Mouse (Mus musculus): ENCODE measurements around the gene Wrnip1. TPM values are rescaled to one million over a fixed set of nuclear protein-coding genes. Genes with fewer than 3 reads are reported as not detected.
"Not testable (repeated sequence)": the region's sequence is repeated elsewhere in the genome, so short reads cannot be mapped to it uniquely, and the experiment has no call there.

Gene Wrnip1
- polyA plus RNA-seq, 1 experiment from 2014 or later = 17.5 TPM

- ATAC-seq (ENCODE audit: insufficient number of reproducible peaks, low FRiP score, low TSS enrichment, low read depth) = peak; percentile 26; the same call in 1 of the 2 replicates
- H3K4me3 ChIP-seq (ENCODE audit: low read depth, low read length) = no peak within 1 kb of the TSS
These were observed 49.0 kb downstream of the Wrnip1 start, which contains the start of gene Serpinb1a for GRCm38 (mm10) chr13:32850668-32851404. Gene Serpinb1a (minus strand): TSS chr13:32851185.

GRCm38 (mm10) chr13:32851967-32852366 is 50.1 kb downstream of the Wrnip1 start:
- ATAC-seq (ENCODE audit: insufficient number of reproducible peaks, low FRiP score, low TSS enrichment, low read depth) (no peak), DNase-seq (ENCODE audit: low spot score) (peak; percentile 55)
- Histone ChIP-seq H3K27ac (replicated peaks; ENCODE audit: low read depth, low read length) (no peak overlapping the region), H3K4me3 (ENCODE audit: low read depth, low read length) (no peak overlapping the region), H3K9ac (ENCODE audit: low read length) (no peak overlapping the region), H3K36me3 (ENCODE audit: control insufficient read depth, insufficient read depth, low read length) (no peaks in the 10 kb centered on the region), H3K4me2 (ENCODE audit: low read depth, severe bottlenecking) (no peak overlapping the region), H3K9me3 (ENCODE audit: control insufficient read depth, low read length) (no peaks in the 10 kb centered on the region), H3K27me3 (ENCODE audit: control insufficient read depth, insufficient read depth, low read length) (no peaks in the 10 kb centered on the region), H3K4me1 (ENCODE audit: control insufficient read depth, insufficient read depth, low read length) (no peaks in the 10 kb centered on the region)
- WGBS = 15% methylated on average over 7 of the region's 7 CpGs

More at GRCm38 (mm10) chr13:32850668-32851404, 49.0 kb downstream of the Wrnip1 start, which contains the start of gene Serpinb1a:
- Histone ChIP-seq H3K9ac (ENCODE audit: low read length) (no peak within 1 kb of the TSS), H3K4me2 (ENCODE audit: low read depth, severe bottlenecking) (no peak within 1 kb of the TSS), H3K36me3 (ENCODE audit: control insufficient read depth, insufficient read depth, low read length) (no peaks in the 10 kb centered on the region), H3K27ac (replicated peaks; ENCODE audit: low read depth, low read length) (no peak within 1 kb of the TSS), H3K9me3 (ENCODE audit: control insufficient read depth, low read length) (no peaks in the 10 kb centered on the region), H3K4me1 (ENCODE audit: control insufficient read depth, insufficient read depth, low read length) (no peaks in the 10 kb centered on the region), H3K27me3 (ENCODE audit: control insufficient read depth, insufficient read depth, low read length) (no peaks in the 10 kb centered on the region)
- peak; percentile 57 for DNase-seq (ENCODE audit: low spot score)
- 49% methylated on average over 10 of the region's 10 CpGs for WGBS

- DNase-seq (ENCODE audit: low spot score) (no peak), ATAC-seq (ENCODE audit: insufficient number of reproducible peaks, low FRiP score, low TSS enrichment, low read depth) (no peak)
- Histone ChIP-seq H3K27ac (replicated peaks; ENCODE audit: low read depth, low read length) (no peak overlapping the region), H3K9me3 (ENCODE audit: control insufficient read depth, low read length) (no peaks in the 10 kb centered on the region), H3K4me1 (ENCODE audit: control insufficient read depth, insufficient read depth, low read length) (no peaks in the 10 kb centered on the region), H3K27me3 (ENCODE audit: control insufficient read depth, insufficient read depth, low read length) (no peaks in the 10 kb centered on the region), H3K4me2 (ENCODE audit: low read depth, severe bottlenecking) (no peak overlapping the region), H3K9ac (ENCODE audit: low read length) (no peak overlapping the region), H3K36me3 (ENCODE audit: control insufficient read depth, insufficient read depth, low read length) (no peaks in the 10 kb centered on the region), H3K4me3 (ENCODE audit: low read depth, low read length) (no peak overlapping the region)
- WGBS = 95% methylated on average over 4 of the region's 4 CpGs
These were observed 50.7 kb downstream of the Wrnip1 start for GRCm38 (mm10) chr13:32852539-32852938.

GRCm38 (mm10) chr13:32853073-32853472 is 51.2 kb downstream of the Wrnip1 start:
- ATAC-seq (ENCODE audit: insufficient number of reproducible peaks, low FRiP score, low TSS enrichment, low read depth) (no peak), DNase-seq (ENCODE audit: low spot score) (no peak)
- Histone ChIP-seq H3K9me3 (ENCODE audit: control insufficient read depth, low read length) (no peaks in the 10 kb centered on the region), H3K4me2 (ENCODE audit: low read depth, severe bottlenecking) (no peak overlapping the region), H3K9ac (ENCODE audit: low read length) (no peak overlapping the region), H3K27ac (replicated peaks; ENCODE audit: low read depth, low read length) (no peak overlapping the region), H3K27me3 (ENCODE audit: control insufficient read depth, insufficient read depth, low read length) (no peaks in the 10 kb centered on the region), H3K4me1 (ENCODE audit: control insufficient read depth, insufficient read depth, low read length) (no peaks in the 10 kb centered on the region), H3K36me3 (ENCODE audit: control insufficient read depth, insufficient read depth, low read length) (no peaks in the 10 kb centered on the region), H3K4me3 (ENCODE audit: low read depth, low read length) (no peak overlapping the region)
- WGBS = 74% methylated on average over 2 of the region's 2 CpGs

GRCm38 (mm10) chr13:32860821-32861220 is 59.0 kb downstream of the Wrnip1 start:
- WGBS = 87% methylated on average over 3 of the region's 3 CpGs
- no peak for DNase-seq (ENCODE audit: low spot score)

GRCm38 (mm10) chr13:32863456-32863855 is 61.6 kb downstream of the Wrnip1 start:
- Histone ChIP-seq H3K27me3 (ENCODE audit: control insufficient read depth, insufficient read depth, low read length) (no peaks in the 10 kb centered on the region), H3K4me3 (ENCODE audit: low read depth, low read length) (no peak overlapping the region), H3K9ac (ENCODE audit: low read length) (no peak overlapping the region), H3K36me3 (ENCODE audit: control insufficient read depth, insufficient read depth, low read length) (no peaks in the 10 kb centered on the region), H3K27ac (replicated peaks; ENCODE audit: low read depth, low read length) (no peak overlapping the region), H3K4me1 (ENCODE audit: control insufficient read depth, insufficient read depth, low read length) (no peaks in the 10 kb centered on the region), H3K4me2 (ENCODE audit: low read depth, severe bottlenecking) (no peak overlapping the region), H3K9me3 (ENCODE audit: control insufficient read depth, low read length) (no peaks in the 10 kb centered on the region)
- ATAC-seq (ENCODE audit: insufficient number of reproducible peaks, low FRiP score, low TSS enrichment, low read depth) (no peak), DNase-seq (ENCODE audit: low spot score) (no peak)

More at GRCm38 (mm10) chr13:32860821-32861220, 59.0 kb downstream of the Wrnip1 start:
- H3K9me3 ChIP-seq (ENCODE audit: control insufficient read depth, low read length) = no peaks in the 10 kb centered on the region
- no peak overlapping the region for H3K9ac ChIP-seq (ENCODE audit: low read length)
- H3K4me3 ChIP-seq (ENCODE audit: low read depth, low read length) = no peak overlapping the region
- no peak overlapping the region for H3K27ac ChIP-seq (replicated peaks; ENCODE audit: low read depth, low read length)
- no peak for ATAC-seq (ENCODE audit: insufficient number of reproducible peaks, low FRiP score, low TSS enrichment, low read depth)
- H3K4me1 ChIP-seq (ENCODE audit: control insufficient read depth, insufficient read depth, low read length) = no peaks in the 10 kb centered on the region
- no peaks in the 10 kb centered on the region for H3K27me3 ChIP-seq (ENCODE audit: control insufficient read depth, insufficient read depth, low read length)
- no peak overlapping the region for H3K4me2 ChIP-seq (ENCODE audit: low read depth, severe bottlenecking)
- no peaks in the 10 kb centered on the region for H3K36me3 ChIP-seq (ENCODE audit: control insufficient read depth, insufficient read depth, low read length)

GRCm38 (mm10) chr13:32864529-32864928 is 62.7 kb downstream of the Wrnip1 start:
- H3K9ac ChIP-seq (ENCODE audit: low read length); H3K4me3 ChIP-seq (ENCODE audit: low read depth, low read length); DNase-seq (ENCODE audit: low spot score); H3K27me3 ChIP-seq (ENCODE audit: control insufficient read depth, insufficient read depth, low read length); H3K27ac ChIP-seq (replicated peaks; ENCODE audit: low read depth, low read length); H3K9me3 ChIP-seq (ENCODE audit: control insufficient read depth, low read length); H3K36me3 ChIP-seq (ENCODE audit: control insufficient read depth, insufficient read depth, low read length); ATAC-seq (ENCODE audit: insufficient number of reproducible peaks, low FRiP score, low TSS enrichment, low read depth); H3K4me2 ChIP-seq (ENCODE audit: low read depth, severe bottlenecking); H3K4me1 ChIP-seq (ENCODE audit: control insufficient read depth, insufficient read depth, low read length): not testable (repeated sequence)
- WGBS = 88% methylated on average over 3 of the region's 3 CpGs

- no peak overlapping the region for H3K4me3 ChIP-seq (ENCODE audit: low read depth, low read length)
- no peaks in the 10 kb centered on the region for H3K27me3 ChIP-seq (ENCODE audit: control insufficient read depth, insufficient read depth, low read length)
- H3K36me3 ChIP-seq (ENCODE audit: control insufficient read depth, insufficient read depth, low read length) = no peaks in the 10 kb centered on the region
- no peak overlapping the region for H3K27ac ChIP-seq (replicated peaks; ENCODE audit: low read depth, low read length)
- H3K4me2 ChIP-seq (ENCODE audit: low read depth, severe bottlenecking) = no peak overlapping the region
- DNase-seq (ENCODE audit: low spot score) (no peak), ATAC-seq (ENCODE audit: insufficient number of reproducible peaks, low FRiP score, low TSS enrichment, low read depth) (no peak)
- WGBS = 62% methylated on average over 2 of the region's 2 CpGs
- no peak overlapping the region for H3K9ac ChIP-seq (ENCODE audit: low read length)
- H3K4me1 ChIP-seq (ENCODE audit: control insufficient read depth, insufficient read depth, low read length) = no peaks in the 10 kb centered on the region
- H3K9me3 ChIP-seq (ENCODE audit: control insufficient read depth, low read length) = no peaks in the 10 kb centered on the region
These were observed 63.8 kb downstream of the Wrnip1 start for GRCm38 (mm10) chr13:32865591-32865990.

Measured in limb, embryonic 11.5 days (tissue).